Mouse (Mus musculus): Measurements from ENCODE around the gene Anks1b. TPM values are rescaled to one million over a fixed set of nuclear protein-coding genes. Genes with fewer than 3 reads are reported as not detected.

Gene Anks1b
- polyA plus RNA-seq, 1 experiment from 2014 or later, result 78.3 TPM

DNA sequence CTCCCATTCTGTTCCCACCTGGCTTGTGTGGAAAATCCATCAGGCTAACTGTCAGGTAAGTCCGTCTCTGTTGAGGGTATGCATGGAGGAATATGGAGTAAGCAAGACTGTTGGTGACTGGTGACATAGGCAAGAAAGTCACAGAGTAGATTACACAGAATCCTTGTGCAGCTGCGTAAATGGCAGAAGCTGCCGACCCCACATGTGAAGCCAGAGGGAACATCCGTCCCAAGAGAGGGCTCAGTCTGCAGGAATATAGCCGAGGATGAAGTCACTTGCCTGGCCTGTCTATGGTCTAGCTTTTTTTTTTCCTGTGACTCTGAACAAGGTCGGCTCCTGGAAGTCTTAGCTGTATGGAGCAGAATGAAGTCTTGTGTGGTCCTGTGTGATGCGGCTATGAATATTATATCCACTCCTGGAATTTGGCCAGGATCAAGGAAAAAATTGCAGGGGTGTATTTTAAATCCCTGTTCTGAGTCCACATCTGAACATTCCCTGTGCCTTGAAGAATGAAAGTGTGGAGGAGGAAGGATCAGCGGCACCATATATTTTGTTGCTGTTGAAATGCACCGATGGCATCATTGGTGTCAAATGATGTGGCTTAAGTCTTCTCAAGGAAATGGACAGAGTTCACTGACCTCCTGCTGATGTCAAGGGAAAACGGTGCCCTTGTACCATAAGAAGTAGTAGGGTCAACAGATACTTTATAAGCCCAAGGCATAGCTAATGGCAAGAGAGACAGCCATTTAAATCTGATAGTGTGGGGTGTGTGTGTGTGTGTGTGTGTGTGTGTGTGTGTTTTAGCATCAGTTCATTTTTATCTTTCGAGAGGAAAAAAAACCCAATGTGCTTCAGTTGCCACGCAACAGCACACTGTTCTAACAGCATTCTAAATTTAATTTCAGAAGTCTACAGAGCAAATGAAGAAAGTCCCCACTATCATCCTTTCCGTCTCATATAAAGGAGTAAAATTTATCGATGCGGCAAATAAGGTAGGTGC, 1067.5 kb downstream of the Anks1b start:
- no peaks in the 10 kb centered on the region for H3K27me3 ChIP-seq (replicated peaks; ENCODE audit: control insufficient read depth, insufficient read depth, low read length)
- H3K4me1 ChIP-seq (ENCODE audit: control insufficient read depth, insufficient read depth, low read depth, low read length), result no peaks in the 10 kb centered on the region
- H3K4me3 ChIP-seq (ENCODE audit: low read length), result no peak overlapping the region
- H3K27ac ChIP-seq (ENCODE audit: low read depth, low read length), result no peak overlapping the region
- no peak overlapping the region for H3K4me2 ChIP-seq (ENCODE audit: low read length)
- H3K36me3 ChIP-seq (ENCODE audit: control insufficient read depth, insufficient read depth, low read length), result peaks cover 21% of the 10 kb centered on the region
- H3K9ac ChIP-seq (ENCODE audit: low read depth, low read length), result no peak overlapping the region
- ATAC-seq, result no peak
- WGBS, result 80% methylated on average over 15 of the region's 15 CpGs
- H3K9me3 ChIP-seq (ENCODE audit: control insufficient read depth, low read length), result no peaks in the 10 kb centered on the region

DNA sequence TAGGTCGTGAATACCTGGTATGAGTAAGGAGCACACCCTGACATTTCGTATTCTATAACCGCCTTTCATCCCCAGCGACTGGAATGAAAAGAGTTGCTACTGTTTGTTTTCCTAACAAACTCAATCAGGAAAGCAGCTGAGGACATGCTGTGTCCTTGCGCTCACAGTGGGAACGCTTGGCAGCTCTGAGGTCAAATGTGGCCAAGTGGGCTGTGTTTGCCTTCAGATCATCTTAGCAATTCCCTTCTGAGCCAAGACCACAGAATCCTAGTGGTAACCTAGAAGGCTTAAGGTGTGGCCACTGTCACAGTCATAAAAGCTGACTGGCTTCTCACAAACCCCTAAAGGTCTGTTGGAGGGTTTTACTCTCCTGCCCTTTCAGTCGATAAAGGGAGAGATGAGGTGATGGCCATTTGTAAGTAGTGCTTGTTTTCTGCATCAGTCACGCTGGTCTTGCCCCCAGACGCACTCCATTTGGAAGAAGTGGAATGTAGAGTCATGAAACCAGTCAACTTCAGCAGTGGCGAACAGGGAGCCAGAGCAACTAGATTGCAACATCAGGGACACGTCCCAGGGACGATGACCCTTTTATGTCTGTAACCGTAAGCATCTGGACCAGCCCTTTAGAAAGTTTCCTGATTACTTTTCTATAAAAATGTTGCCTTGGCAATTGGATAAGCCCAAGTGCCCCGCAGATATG, 1068.8 kb downstream of the Anks1b start:
- WGBS, result 88% methylated on average over 14 of the region's 14 CpGs
- ATAC-seq, result no peak
- Histone ChIP-seq H3K36me3 (ENCODE audit: control insufficient read depth, insufficient read depth, low read length) (peaks cover 21% of the 10 kb centered on the region), H3K4me2 (ENCODE audit: low read length) (no peak overlapping the region), H3K4me1 (ENCODE audit: control insufficient read depth, insufficient read depth, low read depth, low read length) (no peaks in the 10 kb centered on the region), H3K9ac (ENCODE audit: low read depth, low read length) (no peak overlapping the region), H3K9me3 (ENCODE audit: control insufficient read depth, low read length) (no peaks in the 10 kb centered on the region), H3K27me3 (replicated peaks; ENCODE audit: control insufficient read depth, insufficient read depth, low read length) (no peaks in the 10 kb centered on the region), H3K27ac (ENCODE audit: low read depth, low read length) (no peak overlapping the region), H3K4me3 (ENCODE audit: low read length) (no peak overlapping the region)

DNA sequence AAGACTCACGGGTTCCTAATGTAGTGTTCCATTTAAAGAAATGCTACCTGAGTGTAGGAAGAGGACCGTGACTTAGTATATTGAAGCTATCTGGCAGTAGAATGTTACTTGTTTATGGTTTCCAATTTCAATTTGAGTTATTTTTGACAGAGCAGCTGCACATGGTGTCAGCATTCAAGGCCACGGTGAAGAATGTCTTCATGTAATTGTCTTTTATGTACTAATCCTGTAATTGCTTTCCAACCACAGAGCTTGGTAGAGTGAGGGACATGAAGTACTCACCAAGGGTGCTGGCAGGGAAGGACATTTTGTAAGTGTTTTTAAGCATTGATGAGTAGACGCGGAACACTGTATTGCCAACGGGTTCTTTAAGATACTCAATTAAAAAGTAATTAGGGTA, 1073.7 kb downstream of the Anks1b start:
- ATAC-seq, result no peak
- 76% methylated on average over 6 of the region's 6 CpGs for WGBS
- no peak overlapping the region for H3K4me2 ChIP-seq (ENCODE audit: low read length)

DNA sequence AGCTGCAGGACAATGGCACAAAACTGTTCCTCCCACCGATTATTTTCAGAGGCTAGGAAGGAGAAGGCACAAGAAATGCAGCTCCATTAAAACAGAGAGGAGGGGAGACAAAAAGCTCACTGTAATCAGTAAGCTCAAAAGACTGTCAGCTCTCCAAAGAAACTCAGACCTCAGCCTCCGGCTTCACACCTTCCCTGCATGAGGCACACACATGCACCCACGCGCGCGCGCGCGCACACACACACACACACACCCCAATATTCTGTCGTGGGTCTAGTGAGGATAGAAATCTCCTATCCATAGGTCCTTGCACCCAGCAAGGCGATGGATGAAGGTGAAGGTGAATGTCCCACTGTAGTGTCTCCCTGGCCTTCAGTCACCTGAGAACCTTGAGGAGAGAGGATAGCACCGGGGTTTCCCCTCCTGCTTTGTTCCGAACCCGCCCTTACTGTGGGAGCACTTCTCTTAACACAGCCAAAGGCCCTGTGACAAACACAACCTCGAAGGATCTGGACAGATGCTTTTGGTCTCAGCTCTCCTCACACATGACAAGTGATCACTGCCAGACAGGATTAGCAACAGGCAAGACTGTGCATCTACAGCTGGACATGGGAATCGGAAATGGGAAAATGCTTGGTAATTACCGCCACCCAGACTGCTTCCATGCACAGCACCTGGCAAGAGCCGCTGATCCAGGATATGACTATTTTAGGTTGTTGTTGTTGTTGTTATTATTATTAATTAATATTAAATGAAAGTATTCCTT, 1074.5 kb downstream of the Anks1b start:
- ATAC-seq, result no peak
- Histone ChIP-seq H3K4me1 (ENCODE audit: control insufficient read depth, insufficient read depth, low read depth, low read length) (no peaks in the 10 kb centered on the region), H3K4me3 (ENCODE audit: low read length) (no peak overlapping the region), H3K4me2 (ENCODE audit: low read length) (no peak overlapping the region), H3K27me3 (replicated peaks; ENCODE audit: control insufficient read depth, insufficient read depth, low read length) (no peaks in the 10 kb centered on the region), H3K9me3 (ENCODE audit: control insufficient read depth, low read length) (no peaks in the 10 kb centered on the region), H3K36me3 (ENCODE audit: control insufficient read depth, insufficient read depth, low read length) (peaks cover 8% of the 10 kb centered on the region), H3K9ac (ENCODE audit: low read depth, low read length) (no peak overlapping the region), H3K27ac (ENCODE audit: low read depth, low read length) (no peak overlapping the region)
- WGBS, result 91% methylated on average over 18 of the region's 18 CpGs

More for the DNA sequence above, 1073.7 kb downstream of the Anks1b start:
- Histone ChIP-seq H3K27ac (ENCODE audit: low read depth, low read length) (no peak overlapping the region), H3K4me1 (ENCODE audit: control insufficient read depth, insufficient read depth, low read depth, low read length) (no peaks in the 10 kb centered on the region), H3K9me3 (ENCODE audit: control insufficient read depth, low read length) (no peaks in the 10 kb centered on the region), H3K9ac (ENCODE audit: low read depth, low read length) (no peak overlapping the region), H3K27me3 (replicated peaks; ENCODE audit: control insufficient read depth, insufficient read depth, low read length) (no peaks in the 10 kb centered on the region), H3K4me3 (ENCODE audit: low read length) (no peak overlapping the region), H3K36me3 (ENCODE audit: control insufficient read depth, insufficient read depth, low read length) (peaks cover 16% of the 10 kb centered on the region)

DNA sequence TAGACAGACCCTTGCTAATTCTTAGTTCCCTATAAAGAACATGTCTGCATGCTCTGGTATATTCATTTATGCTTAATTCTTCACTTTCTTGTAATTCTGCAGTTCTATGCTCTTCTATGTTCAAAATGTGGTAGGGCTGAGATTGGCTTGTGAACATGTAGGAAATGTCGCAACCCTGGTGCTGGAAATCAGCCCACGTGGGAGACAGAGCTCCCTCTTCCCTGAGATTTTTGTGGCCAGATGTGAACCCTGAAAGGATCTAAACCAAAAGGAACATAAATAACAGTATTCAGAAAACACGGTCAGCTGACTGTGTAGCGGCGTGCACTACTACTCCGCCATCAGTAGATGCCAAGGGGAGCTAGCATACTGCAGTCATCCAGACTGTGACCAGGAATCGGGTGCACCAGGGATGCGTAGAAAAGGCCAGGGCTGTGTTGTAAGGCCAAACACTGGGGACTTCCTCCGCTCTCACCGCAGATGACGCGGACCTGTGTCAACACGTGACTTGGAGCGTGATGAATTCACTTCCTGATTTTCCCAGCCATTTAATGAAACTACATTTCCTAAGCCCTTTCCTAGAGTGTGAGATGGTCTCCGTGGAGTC, 1079.9 kb downstream of the Anks1b start:
- no peak overlapping the region for H3K4me3 ChIP-seq (ENCODE audit: low read length)
- H3K27ac ChIP-seq (ENCODE audit: low read depth, low read length), result no peak overlapping the region
- ATAC-seq, result no peak
- no peaks in the 10 kb centered on the region for H3K27me3 ChIP-seq (replicated peaks; ENCODE audit: control insufficient read depth, insufficient read depth, low read length)
- H3K36me3 ChIP-seq (ENCODE audit: control insufficient read depth, insufficient read depth, low read length), result peaks cover 3% of the 10 kb centered on the region; the same call in 1 of the 2 replicates
- H3K9ac ChIP-seq (ENCODE audit: low read depth, low read length), result no peak overlapping the region
- no peaks in the 10 kb centered on the region for H3K9me3 ChIP-seq (ENCODE audit: control insufficient read depth, low read length)
- H3K4me1 ChIP-seq (ENCODE audit: control insufficient read depth, insufficient read depth, low read depth, low read length), result no peaks in the 10 kb centered on the region
- H3K4me2 ChIP-seq (ENCODE audit: low read length), result no peak overlapping the region
- 91% methylated on average over 15 of the region's 15 CpGs for WGBS

DNA sequence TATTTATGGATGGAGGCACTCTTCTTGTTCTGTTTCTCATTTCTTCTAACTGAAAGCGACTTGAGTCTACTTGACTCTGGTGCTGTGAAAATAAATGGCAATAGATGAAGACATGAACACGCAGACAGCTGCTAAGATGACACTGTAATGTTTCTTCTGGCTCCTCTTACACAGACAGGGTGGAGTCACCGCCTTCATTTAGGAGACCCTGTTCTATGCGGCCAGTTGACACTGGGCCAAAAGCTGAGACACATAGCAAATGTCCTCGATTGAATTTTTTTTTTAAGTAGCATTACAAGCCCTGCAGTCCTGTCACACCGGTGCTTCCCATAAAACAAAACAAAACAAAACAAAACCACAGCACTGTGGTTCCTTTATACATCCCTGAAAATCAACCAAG, 1080.5 kb downstream of the Anks1b start:
- peaks cover 3% of the 10 kb centered on the region; the same call in 1 of the 2 replicates for H3K36me3 ChIP-seq (ENCODE audit: control insufficient read depth, insufficient read depth, low read length)
- H3K9ac ChIP-seq (ENCODE audit: low read depth, low read length), result no peak overlapping the region
- ATAC-seq, result no peak
- H3K4me1 ChIP-seq (ENCODE audit: control insufficient read depth, insufficient read depth, low read depth, low read length), result no peaks in the 10 kb centered on the region
- H3K27me3 ChIP-seq (replicated peaks; ENCODE audit: control insufficient read depth, insufficient read depth, low read length), result no peaks in the 10 kb centered on the region
- H3K4me2 ChIP-seq (ENCODE audit: low read length), result no peak overlapping the region
- no peak overlapping the region for H3K27ac ChIP-seq (ENCODE audit: low read depth, low read length)
- 68% methylated on average over 6 of the region's 6 CpGs for WGBS
- H3K4me3 ChIP-seq (ENCODE audit: low read length), result no peak overlapping the region
- H3K9me3 ChIP-seq (ENCODE audit: control insufficient read depth, low read length), result no peaks in the 10 kb centered on the region

DNA sequence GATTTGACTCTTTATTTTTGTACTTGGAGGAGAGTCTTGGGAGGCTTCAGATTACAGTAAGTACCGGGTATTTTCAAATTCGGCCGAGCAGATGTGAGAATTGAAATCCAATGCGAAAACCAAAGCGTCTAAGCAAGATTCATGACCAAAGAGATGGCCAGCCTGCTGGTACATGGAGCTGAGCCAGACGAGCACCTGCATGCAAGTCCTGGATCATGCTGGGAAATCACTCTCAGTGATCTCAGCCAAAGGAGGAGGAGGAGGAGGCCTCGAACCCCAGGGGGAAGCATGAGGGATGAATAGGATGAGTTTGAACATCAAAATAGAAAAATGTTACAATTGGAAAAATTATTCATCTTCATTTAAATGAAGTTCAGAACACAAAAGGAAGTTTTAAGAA, 1087.1 kb downstream of the Anks1b start:
- H3K27ac ChIP-seq (ENCODE audit: low read depth, low read length), result no peak overlapping the region
- no peaks in the 10 kb centered on the region for H3K27me3 ChIP-seq (replicated peaks; ENCODE audit: control insufficient read depth, insufficient read depth, low read length)
- no peaks in the 10 kb centered on the region for H3K9me3 ChIP-seq (ENCODE audit: control insufficient read depth, low read length)
- no peak overlapping the region for H3K4me3 ChIP-seq (ENCODE audit: low read length)
- ATAC-seq, result no peak
- 71% methylated on average over 7 of the region's 7 CpGs for WGBS
- H3K9ac ChIP-seq (ENCODE audit: low read depth, low read length), result no peak overlapping the region
- H3K4me2 ChIP-seq (ENCODE audit: low read length), result no peak overlapping the region
- no peaks in the 10 kb centered on the region for H3K36me3 ChIP-seq (ENCODE audit: control insufficient read depth, insufficient read depth, low read length)
- H3K4me1 ChIP-seq (ENCODE audit: control insufficient read depth, insufficient read depth, low read depth, low read length), result peaks cover 3% of the 10 kb centered on the region; the same call in 1 of the 2 replicates

DNA sequence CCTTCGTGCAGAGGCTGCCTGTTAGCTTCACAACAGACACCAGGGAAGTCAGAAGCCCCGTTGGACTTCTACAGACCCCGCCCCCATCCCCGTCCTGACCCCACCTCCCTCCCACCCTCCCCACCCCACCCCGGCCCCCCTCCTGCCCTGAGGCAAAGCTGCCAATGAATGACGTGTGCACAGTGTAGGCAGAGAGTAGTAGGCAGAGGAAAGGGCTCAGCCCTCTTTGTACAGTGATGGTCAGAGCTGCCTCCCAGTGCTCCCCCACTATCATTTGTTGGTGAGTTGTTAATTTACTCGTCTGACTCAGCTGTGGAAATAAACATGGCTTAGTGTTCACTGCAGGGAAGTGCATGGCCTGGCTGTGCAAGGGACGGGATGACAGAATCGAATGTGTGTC, 1091.2 kb downstream of the Anks1b start:
- H3K36me3 ChIP-seq (ENCODE audit: control insufficient read depth, insufficient read depth, low read length), result no peaks in the 10 kb centered on the region
- no peak overlapping the region for H3K9ac ChIP-seq (ENCODE audit: low read depth, low read length)
- WGBS, result 31% methylated on average over 9 of the region's 9 CpGs
- H3K27ac ChIP-seq (ENCODE audit: low read depth, low read length), result no peak overlapping the region
- peaks cover 7% of the 10 kb centered on the region for H3K4me1 ChIP-seq (ENCODE audit: control insufficient read depth, insufficient read depth, low read depth, low read length)
- no peaks in the 10 kb centered on the region for H3K9me3 ChIP-seq (ENCODE audit: control insufficient read depth, low read length)
- H3K27me3 ChIP-seq (replicated peaks; ENCODE audit: control insufficient read depth, insufficient read depth, low read length), result peaks cover 4% of the 10 kb centered on the region; the same call in 1 of the 2 replicates
- no peak overlapping the region for H3K4me2 ChIP-seq (ENCODE audit: low read length)
- no peak for ATAC-seq
- no peak overlapping the region for H3K4me3 ChIP-seq (ENCODE audit: low read length)

Measured in hindbrain, embryonic 16.5 days (tissue).